Mouse (Mus musculus) small intestine, adult 2 months (tissue): ENCODE data around the gene C2cd3.

Source experiments
- CTCF ChIP-seq: fragments of 200-500 bp; IDR thresholded peaks from 2 replicates; pipeline ENCODE4 v1.5.1; 2012; ENCODE audit warnings: low read depth, mild to moderate bottlenecking, control low read depth, inconsistent platforms, low read length, moderate library complexity, mixed read lengths; ENCODE audit not compliant: insufficient replicate concordance, insufficient read length; ENCODE audit errors: extremely low read depth
- POLR2A ChIP-seq: fragments of 200-500 bp; IDR thresholded peaks from 2 replicates; pipeline ENCODE4 v1.6.1; 2012; ENCODE audit warnings: low read depth, mild to moderate bottlenecking, control low read depth, inconsistent platforms, low read length, moderate library complexity

- no peak for TF ChIP-seq POLR2A
- no peak for TF ChIP-seq CTCF
Observed at GRCm38 (mm10) chr7:100443728-100444127, 71.7 kb downstream of the C2cd3 start.
